Mouse (Mus musculus): ENCODE results near the gene Ehhadh. TPM values are rescaled to one million over a fixed set of nuclear protein-coding genes. Genes with fewer than 3 reads are reported as not detected.

Gene Ehhadh
- polyA plus RNA-seq, 1 experiment from 2014 or later, result 1.8 TPM

GRCm38 (mm10) chr16:21788581-21788980, 974 bp upstream of the Ehhadh start:
- Histone ChIP-seq H3K9me3 (replicated peaks; ENCODE audit: control insufficient read depth, low read length, poor library complexity, severe bottlenecking) (no peaks in the 10 kb centered on the region), H3K4me2 (ENCODE audit: low read length) (no peak overlapping the region), H3K36me3 (ENCODE audit: control insufficient read depth, insufficient read depth, low read length) (no peaks in the 10 kb centered on the region), H3K27ac (ENCODE audit: low read length) (no peak overlapping the region), H3K4me1 (ENCODE audit: control insufficient read depth, insufficient read depth, low read length) (peaks cover 3% of the 10 kb centered on the region; the same call in 1 of the 2 replicates), H3K4me3 (ENCODE audit: low read depth, low read length) (no peak overlapping the region), H3K9ac (ENCODE audit: low read depth, low read length) (no peak overlapping the region), H3K27me3 (ENCODE audit: control insufficient read depth, insufficient read depth, low read depth, low read length) (no peaks in the 10 kb centered on the region)
- 57% methylated on average over 3 of the region's 3 CpGs for WGBS
- no peak for ATAC-seq

GRCm38 (mm10) chr16:21786317-21786716, 1.3 kb downstream of the Ehhadh start:
- no peak overlapping the region for H3K4me2 ChIP-seq (ENCODE audit: low read length)
- H3K36me3 ChIP-seq (ENCODE audit: control insufficient read depth, insufficient read depth, low read length), result no peaks in the 10 kb centered on the region
- no peak overlapping the region for H3K4me3 ChIP-seq (ENCODE audit: low read depth, low read length)
- H3K4me1 ChIP-seq (ENCODE audit: control insufficient read depth, insufficient read depth, low read length), result no peaks in the 10 kb centered on the region; the same call in 1 of the 2 replicates
- H3K9me3 ChIP-seq (replicated peaks; ENCODE audit: control insufficient read depth, low read length, poor library complexity, severe bottlenecking), result no peaks in the 10 kb centered on the region
- no peaks in the 10 kb centered on the region for H3K27me3 ChIP-seq (ENCODE audit: control insufficient read depth, insufficient read depth, low read depth, low read length)
- H3K9ac ChIP-seq (ENCODE audit: low read depth, low read length), result no peak overlapping the region
- WGBS, result 87% methylated on average over 8 of the region's 8 CpGs
- no peak overlapping the region for H3K27ac ChIP-seq (ENCODE audit: low read length)
- ATAC-seq, result no peak

GRCm38 (mm10) chr16:21785000-21785399, 2.6 kb downstream of the Ehhadh start:
- no peak overlapping the region for H3K27ac ChIP-seq (ENCODE audit: low read length)
- 73% methylated on average over 4 of the region's 4 CpGs for WGBS
- H3K9ac ChIP-seq (ENCODE audit: low read depth, low read length), result no peak overlapping the region
- no peaks in the 10 kb centered on the region; the same call in 1 of the 2 replicates for H3K4me1 ChIP-seq (ENCODE audit: control insufficient read depth, insufficient read depth, low read length)
- H3K36me3 ChIP-seq (ENCODE audit: control insufficient read depth, insufficient read depth, low read length), result no peaks in the 10 kb centered on the region
- no peak overlapping the region for H3K4me2 ChIP-seq (ENCODE audit: low read length)
- H3K9me3 ChIP-seq (replicated peaks; ENCODE audit: control insufficient read depth, low read length, poor library complexity, severe bottlenecking), result no peaks in the 10 kb centered on the region
- ATAC-seq, result no peak
- H3K27me3 ChIP-seq (ENCODE audit: control insufficient read depth, insufficient read depth, low read depth, low read length), result no peaks in the 10 kb centered on the region
- H3K4me3 ChIP-seq (ENCODE audit: low read depth, low read length), result no peak overlapping the region

GRCm38 (mm10) chr16:21782807-21783206, 4.8 kb downstream of the Ehhadh start:
- ATAC-seq, result no peak
- no peaks in the 10 kb centered on the region for H3K36me3 ChIP-seq (ENCODE audit: control insufficient read depth, insufficient read depth, low read length)
- WGBS, result 74% methylated on average over 2 of the region's 2 CpGs

GRCm38 (mm10) chr16:21781895-21782294, 5.7 kb downstream of the Ehhadh start:
- H3K36me3 ChIP-seq (ENCODE audit: control insufficient read depth, insufficient read depth, low read length), result no peaks in the 10 kb centered on the region
- H3K4me1 ChIP-seq (ENCODE audit: control insufficient read depth, insufficient read depth, low read length), result no peaks in the 10 kb centered on the region
- no peak overlapping the region for H3K4me3 ChIP-seq (ENCODE audit: low read depth, low read length)
- no peak overlapping the region for H3K4me2 ChIP-seq (ENCODE audit: low read length)
- WGBS, result 87% methylated on average over 3 of the region's 3 CpGs
- H3K9ac ChIP-seq (ENCODE audit: low read depth, low read length), result no peak overlapping the region
- no peak for ATAC-seq
- no peaks in the 10 kb centered on the region for H3K9me3 ChIP-seq (replicated peaks; ENCODE audit: control insufficient read depth, low read length, poor library complexity, severe bottlenecking)
- no peaks in the 10 kb centered on the region for H3K27me3 ChIP-seq (ENCODE audit: control insufficient read depth, insufficient read depth, low read depth, low read length)
- H3K27ac ChIP-seq (ENCODE audit: low read length), result no peak overlapping the region

More at GRCm38 (mm10) chr16:21782807-21783206, 4.8 kb downstream of the Ehhadh start:
- H3K4me1 ChIP-seq (ENCODE audit: control insufficient read depth, insufficient read depth, low read length), result no peaks in the 10 kb centered on the region; the same call in 1 of the 2 replicates
- no peak overlapping the region for H3K9ac ChIP-seq (ENCODE audit: low read depth, low read length)
- H3K4me2 ChIP-seq (ENCODE audit: low read length), result no peak overlapping the region
- no peak overlapping the region for H3K27ac ChIP-seq (ENCODE audit: low read length)
- H3K9me3 ChIP-seq (replicated peaks; ENCODE audit: control insufficient read depth, low read length, poor library complexity, severe bottlenecking), result no peaks in the 10 kb centered on the region
- H3K27me3 ChIP-seq (ENCODE audit: control insufficient read depth, insufficient read depth, low read depth, low read length), result no peaks in the 10 kb centered on the region
- H3K4me3 ChIP-seq (ENCODE audit: low read depth, low read length), result no peak overlapping the region

- Histone ChIP-seq H3K4me1 (ENCODE audit: control insufficient read depth, insufficient read depth, low read length) (no peaks in the 10 kb centered on the region), H3K9ac (ENCODE audit: low read depth, low read length) (no peak overlapping the region), H3K36me3 (ENCODE audit: control insufficient read depth, insufficient read depth, low read length) (no peaks in the 10 kb centered on the region), H3K4me3 (ENCODE audit: low read depth, low read length) (no peak overlapping the region), H3K4me2 (ENCODE audit: low read length) (no peak overlapping the region), H3K27ac (ENCODE audit: low read length) (no peak overlapping the region), H3K27me3 (ENCODE audit: control insufficient read depth, insufficient read depth, low read depth, low read length) (no peaks in the 10 kb centered on the region), H3K9me3 (replicated peaks; ENCODE audit: control insufficient read depth, low read length, poor library complexity, severe bottlenecking) (no peaks in the 10 kb centered on the region)
- 66% methylated on average over 3 of the region's 3 CpGs for WGBS
- ATAC-seq, result no peak
Measured at GRCm38 (mm10) chr16:21781277-21781676, 6.3 kb downstream of the Ehhadh start.

GRCm38 (mm10) chr16:21779149-21779548, 8.5 kb downstream of the Ehhadh start:
- Histone ChIP-seq H3K27ac (ENCODE audit: low read length) (no peak overlapping the region), H3K9me3 (replicated peaks; ENCODE audit: control insufficient read depth, low read length, poor library complexity, severe bottlenecking) (no peaks in the 10 kb centered on the region), H3K4me2 (ENCODE audit: low read length) (no peak overlapping the region), H3K4me1 (ENCODE audit: control insufficient read depth, insufficient read depth, low read length) (no peaks in the 10 kb centered on the region), H3K36me3 (ENCODE audit: control insufficient read depth, insufficient read depth, low read length) (no peaks in the 10 kb centered on the region), H3K9ac (ENCODE audit: low read depth, low read length) (no peak overlapping the region), H3K4me3 (ENCODE audit: low read depth, low read length) (no peak overlapping the region), H3K27me3 (ENCODE audit: control insufficient read depth, insufficient read depth, low read depth, low read length) (no peaks in the 10 kb centered on the region)
- ATAC-seq, result no peak
- WGBS, result 90% methylated on average over 4 of the region's 4 CpGs

- Histone ChIP-seq H3K4me2 (ENCODE audit: low read length) (peak overlapping the region; percentile 12), H3K36me3 (ENCODE audit: control insufficient read depth, insufficient read depth, low read length) (no peaks in the 10 kb centered on the region), H3K9me3 (replicated peaks; ENCODE audit: control insufficient read depth, low read length, poor library complexity, severe bottlenecking) (no peaks in the 10 kb centered on the region), H3K4me3 (ENCODE audit: low read depth, low read length) (peak overlapping the region; percentile 3; the same call in 1 of the 2 replicates), H3K27me3 (ENCODE audit: control insufficient read depth, insufficient read depth, low read depth, low read length) (no peaks in the 10 kb centered on the region), H3K9ac (ENCODE audit: low read depth, low read length) (no peak overlapping the region), H3K27ac (ENCODE audit: low read length) (no peak overlapping the region), H3K4me1 (ENCODE audit: control insufficient read depth, insufficient read depth, low read length) (no peaks in the 10 kb centered on the region)
- ATAC-seq, result no peak
- WGBS, result 41% methylated on average over 3 of the region's 3 CpGs
Measured at GRCm38 (mm10) chr16:21778293-21778866, 9.2 kb downstream of the Ehhadh start.

GRCm38 (mm10) chr16:21774725-21775124, 12.9 kb downstream of the Ehhadh start:
- H3K36me3 ChIP-seq (ENCODE audit: control insufficient read depth, insufficient read depth, low read length), result no peaks in the 10 kb centered on the region
- no peaks in the 10 kb centered on the region for H3K4me1 ChIP-seq (ENCODE audit: control insufficient read depth, insufficient read depth, low read length)
- no peak overlapping the region for H3K9ac ChIP-seq (ENCODE audit: low read depth, low read length)
- H3K27ac ChIP-seq (ENCODE audit: low read length), result no peak overlapping the region
- no peaks in the 10 kb centered on the region for H3K9me3 ChIP-seq (replicated peaks; ENCODE audit: control insufficient read depth, low read length, poor library complexity, severe bottlenecking)
- H3K4me3 ChIP-seq (ENCODE audit: low read depth, low read length), result no peak overlapping the region
- no peaks in the 10 kb centered on the region for H3K27me3 ChIP-seq (ENCODE audit: control insufficient read depth, insufficient read depth, low read depth, low read length)
- H3K4me2 ChIP-seq (ENCODE audit: low read length), result no peak overlapping the region
- 89% methylated on average over 4 of the region's 4 CpGs for WGBS
- ATAC-seq, result no peak
